Mouse (Mus musculus) hindbrain, embryonic 15.5 days (tissue): ENCODE measurements around the gene Gm6525. TPM values are rescaled to one million over a fixed set of nuclear protein-coding genes. Genes with fewer than 3 reads are reported as not detected.

ENCODE experiments used
- ATAC-seq: fragments of 200-750 bp; cut with Nextera tagmentation; 2 replicates; pipeline ENCODE4 v1.8.0; 2017; ENCODE audit warnings: low read depth, moderate number of reproducible peaks, moderate TSS enrichment; ENCODE audit not compliant: low FRiP score
- H3K27ac ChIP-seq: fragments of 300-500 bp; sonication (generic); replicated peaks from 2 replicates; pipeline ENCODE4 v1.5.1; 2015; ENCODE audit warnings: mild to moderate bottlenecking, inconsistent platforms
- H3K27me3 ChIP-seq: fragments of 300-500 bp; sonication (generic); 2 replicates; pipeline ENCODE4 v1.6.1; 2015; ENCODE audit warnings: control low read depth, inconsistent platforms
- H3K36me3 ChIP-seq: fragments of 300-500 bp; sonication (generic); 2 replicates; pipeline ENCODE4 v1.6.1; 2015; ENCODE audit warnings: control low read depth, inconsistent platforms
- H3K4me1 ChIP-seq: fragments of 300-500 bp; sonication (generic); replicated peaks from 2 replicates; pipeline ENCODE4 v1.6.1; 2015; ENCODE audit warnings: control low read depth, inconsistent platforms
- H3K4me2 ChIP-seq: fragments of 300-500 bp; sonication (generic); 2 replicates; pipeline ENCODE4 v1.6.1; 2015; ENCODE audit warnings: moderate library complexity, mild to moderate bottlenecking, inconsistent platforms
- H3K4me3 ChIP-seq: fragments of 300-500 bp; sonication (generic); 2 replicates; pipeline ENCODE4 v1.5.1; 2015; ENCODE audit warnings: mild to moderate bottlenecking, inconsistent platforms
- H3K9ac ChIP-seq: fragments of 300-500 bp; sonication (generic); 2 replicates; pipeline ENCODE4 v1.6.1; 2015; ENCODE audit warnings: inconsistent platforms
- H3K9me3 ChIP-seq: fragments of 300-500 bp; sonication (generic); 2 replicates; pipeline ENCODE4 v1.6.1; 2016; ENCODE audit warnings: control low read depth, inconsistent platforms
- WGBS: fragments of 180-500 bp; shearing (Covaris S2); methylation state at CpG from one replicate; pipeline ENCODE4 v1.1.7; 2015; 5-methylcytosine and 5-hydroxymethylcytosine counted together
- polyA plus RNA-seq: library from polyadenylated mRNA; unstranded; fragments of >200 nt; fragmentation: Nextera tagmentation; extraction: Ambion mirVana; gene quantifications from 2 replicates; pipeline ENCODE4 v1.2.1, GENCODE M21; 2015

The Gm6525 gene
- polyA plus RNA-seq, 1 experiment from 2014 or later: 2.3 TPM

- Histone ChIP-seq H3K4me1 (peaks cover 12% of the 10 kb centered on the region), H3K27ac (no peak overlapping the region), H3K9ac (no peak overlapping the region), H3K4me3 (no peak overlapping the region), H3K9me3 (no peaks in the 10 kb centered on the region), H3K36me3 (peaks cover 13% of the 10 kb centered on the region), H3K4me2 (peak overlapping the region; percentile 89), H3K27me3 (no peaks in the 10 kb centered on the region)
- ATAC-seq: no peak
- WGBS: 16% methylated on average over 12 of the region's 12 CpGs
These were observed 19.2 kb upstream of the Gm6525 start for GRCm38 (mm10) chr3:84154721-84155141.

- Histone ChIP-seq H3K27ac (no peak overlapping the region), H3K9me3 (no peaks in the 10 kb centered on the region), H3K4me3 (peak overlapping the region; percentile 48), H3K9ac (peak overlapping the region; percentile 50), H3K27me3 (no peaks in the 10 kb centered on the region), H3K36me3 (peaks cover 17% of the 10 kb centered on the region), H3K4me1 (peaks cover 12% of the 10 kb centered on the region), H3K4me2 (peak overlapping the region; percentile 89)
- WGBS: under 1% methylated on average over 27 of the region's 27 CpGs
- ATAC-seq: peak; percentile 55; the same call in 1 of the 2 replicates
These were observed 18.8 kb upstream of the Gm6525 start for GRCm38 (mm10) chr3:84155146-84155545.

- Histone ChIP-seq H3K4me1 (peaks cover 12% of the 10 kb centered on the region), H3K36me3 (peaks cover 21% of the 10 kb centered on the region), H3K9ac (peak within 1 kb of the TSS; percentile 50), H3K4me3 (peak within 1 kb of the TSS; percentile 48), H3K27me3 (no peaks in the 10 kb centered on the region), H3K4me2 (peak within 1 kb of the TSS; percentile 89), H3K9me3 (no peaks in the 10 kb centered on the region), H3K27ac (no peak within 1 kb of the TSS)
- 0% methylated on average over 29 of the region's 29 CpGs for whole genome bisulfite sequencing
- ATAC-seq: peak; percentile 96
These were observed 18.3 kb upstream of the Gm6525 start, which contains the start of gene Mnd1 for GRCm38 (mm10) chr3:84155558-84156006. Gene Mnd1, minus strand, starts transcription at chr3:84155786.

DNA sequence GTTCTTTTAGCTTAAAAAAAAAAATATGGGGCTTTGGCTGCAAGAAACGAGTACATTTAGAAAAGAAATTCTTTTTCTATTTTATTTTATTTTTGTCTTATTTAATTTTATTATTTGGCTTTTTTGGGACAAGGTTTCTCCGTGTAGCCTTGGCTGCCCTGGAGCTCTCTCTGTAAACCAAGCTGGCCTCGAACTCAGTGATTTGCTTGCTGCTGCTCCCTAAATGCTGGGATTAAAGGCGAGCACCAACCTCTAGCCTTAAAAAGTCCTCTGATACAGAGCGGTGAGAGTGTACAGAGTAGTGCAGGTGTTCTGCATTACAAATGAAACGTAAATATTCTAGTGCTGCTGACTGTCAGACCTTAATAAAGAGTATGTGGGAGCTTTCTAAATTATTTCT, 17.8 kb upstream of the Gm6525 start:
- ATAC-seq: no peak
- peaks cover 12% of the 10 kb centered on the region for H3K4me1 ChIP-seq
- peak overlapping the region; percentile 48 for H3K4me3 ChIP-seq
- H3K4me2 ChIP-seq: peak overlapping the region; percentile 89
- no peaks in the 10 kb centered on the region for H3K9me3 ChIP-seq
- no peak overlapping the region for H3K27ac ChIP-seq
- H3K9ac ChIP-seq: no peak overlapping the region
- peaks cover 24% of the 10 kb centered on the region for H3K36me3 ChIP-seq
- WGBS: 53% methylated on average over 6 of the region's 6 CpGs
- no peaks in the 10 kb centered on the region for H3K27me3 ChIP-seq

GRCm38 (mm10) chr3:84157011-84157410, 16.9 kb upstream of the Gm6525 start:
- Histone ChIP-seq H3K27me3 (no peaks in the 10 kb centered on the region), H3K4me2 (no peak overlapping the region), H3K9ac (no peak overlapping the region), H3K36me3 (peaks cover 30% of the 10 kb centered on the region), H3K4me1 (peaks cover 12% of the 10 kb centered on the region), H3K4me3 (no peak overlapping the region), H3K27ac (no peak overlapping the region), H3K9me3 (no peaks in the 10 kb centered on the region)
- ATAC-seq: no peak
- 50% methylated on average over 4 of the region's 4 CpGs for WGBS

GRCm38 (mm10) chr3:84157559-84158350, 16.1 kb upstream of the Gm6525 start:
- ATAC-seq: no peak
- no peak overlapping the region for H3K9ac ChIP-seq
- H3K36me3 ChIP-seq: peaks cover 30% of the 10 kb centered on the region
- no peak overlapping the region for H3K27ac ChIP-seq
- WGBS: 87% methylated on average over 4 of the region's 4 CpGs
- H3K4me3 ChIP-seq: no peak overlapping the region
- H3K27me3 ChIP-seq: no peaks in the 10 kb centered on the region
- peaks cover 12% of the 10 kb centered on the region for H3K4me1 ChIP-seq
- no peak overlapping the region for H3K4me2 ChIP-seq
- H3K9me3 ChIP-seq: no peaks in the 10 kb centered on the region

GRCm38 (mm10) chr3:84165391-84165790, 8.5 kb upstream of the Gm6525 start:
- Histone ChIP-seq H3K27ac (no peak overlapping the region), H3K4me2 (no peak overlapping the region), H3K4me3 (no peak overlapping the region), H3K4me1 (no peaks in the 10 kb centered on the region), H3K9me3 (no peaks in the 10 kb centered on the region), H3K36me3 (peaks cover 66% of the 10 kb centered on the region), H3K27me3 (no peaks in the 10 kb centered on the region), H3K9ac (no peak overlapping the region)
- WGBS: 100% methylated on average over 3 of the region's 3 CpGs
- no peak for ATAC-seq

DNA sequence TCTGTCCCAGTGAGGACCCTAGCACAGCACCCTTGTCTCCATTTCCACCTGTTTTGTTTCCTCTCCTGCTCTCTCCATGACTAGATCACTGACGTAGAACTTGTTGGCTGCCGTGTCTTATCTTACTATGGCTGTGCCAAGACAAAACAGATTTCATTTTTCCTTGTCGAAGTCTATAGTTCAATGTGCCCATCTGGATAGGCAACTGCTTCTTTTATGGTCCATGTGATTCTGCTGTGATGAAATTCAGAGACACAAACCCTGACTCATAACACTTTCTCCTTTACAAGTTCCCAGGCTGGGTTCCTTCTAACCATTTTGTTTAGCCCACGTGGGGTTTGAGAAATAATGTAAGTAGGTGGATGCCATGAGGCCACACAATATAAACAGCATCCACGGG, 7.8 kb upstream of the Gm6525 start:
- 93% methylated on average over 5 of the region's 5 CpGs for WGBS
- H3K36me3 ChIP-seq: peaks cover 66% of the 10 kb centered on the region

DNA sequence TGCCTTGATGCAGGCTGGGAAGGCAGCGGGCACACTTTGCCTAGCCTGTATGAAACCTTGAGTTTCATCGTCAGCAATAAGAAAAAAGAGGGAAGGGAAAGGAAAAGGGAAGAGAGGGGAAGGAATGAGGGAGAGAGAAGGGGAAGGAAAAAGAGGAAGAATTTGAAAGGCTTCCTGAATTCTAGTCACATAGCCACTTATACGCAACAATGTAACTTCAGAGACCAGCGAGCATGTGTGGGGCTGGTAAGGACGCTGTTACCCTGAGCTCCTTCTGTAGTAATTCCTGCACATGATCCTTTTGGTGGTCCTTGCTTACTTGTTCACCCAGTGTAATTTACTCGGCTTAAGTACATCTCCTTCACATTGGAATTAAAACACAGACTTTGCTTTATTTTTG, 5.0 kb upstream of the Gm6525 start:
- WGBS: 87% methylated on average over 6 of the region's 6 CpGs
- no peaks in the 10 kb centered on the region for H3K4me1 ChIP-seq
- ATAC-seq: no peak
- no peaks in the 10 kb centered on the region for H3K27me3 ChIP-seq
- no peak overlapping the region for H3K4me3 ChIP-seq
- H3K36me3 ChIP-seq: peaks cover 74% of the 10 kb centered on the region
- H3K4me2 ChIP-seq: no peak overlapping the region
- no peak overlapping the region for H3K27ac ChIP-seq
- no peaks in the 10 kb centered on the region for H3K9me3 ChIP-seq
- H3K9ac ChIP-seq: no peak overlapping the region

More for the DNA sequence above, 7.8 kb upstream of the Gm6525 start:
- H3K4me3 ChIP-seq: no peak overlapping the region
- no peaks in the 10 kb centered on the region for H3K4me1 ChIP-seq
- H3K4me2 ChIP-seq: no peak overlapping the region
- no peak for ATAC-seq
- no peak overlapping the region for H3K27ac ChIP-seq
- H3K9me3 ChIP-seq: no peaks in the 10 kb centered on the region
- H3K27me3 ChIP-seq: no peaks in the 10 kb centered on the region
- H3K9ac ChIP-seq: no peak overlapping the region

- WGBS: 71% methylated on average over 8 of the region's 8 CpGs
- no peak for ATAC-seq
- Histone ChIP-seq H3K36me3 (peaks cover 71% of the 10 kb centered on the region), H3K27ac (no peak overlapping the region), H3K9ac (no peak overlapping the region), H3K27me3 (no peaks in the 10 kb centered on the region), H3K4me2 (no peak overlapping the region), H3K9me3 (no peaks in the 10 kb centered on the region), H3K4me3 (no peak overlapping the region), H3K4me1 (no peaks in the 10 kb centered on the region)
These were observed 4.4 kb upstream of the Gm6525 start for GRCm38 (mm10) chr3:84169393-84170005.

DNA sequence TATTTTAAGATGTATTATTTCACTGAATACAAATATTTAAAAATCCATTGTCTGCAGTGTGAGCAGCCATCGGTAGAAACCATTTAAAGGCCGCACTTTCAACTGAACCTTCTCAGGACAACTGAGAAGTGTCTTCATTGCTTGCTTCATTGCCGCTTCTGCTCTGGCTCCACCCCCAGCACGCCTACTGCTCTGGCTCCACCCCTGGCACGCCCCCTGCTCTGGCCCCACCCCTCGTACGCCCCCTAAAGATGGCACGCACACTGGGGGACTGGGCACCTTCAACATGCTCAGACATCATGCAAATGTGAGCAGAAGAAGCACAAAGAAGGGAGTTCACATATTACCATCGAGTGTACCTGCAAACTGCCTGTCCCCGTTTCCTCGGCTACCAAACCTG, 1.5 kb upstream of the Gm6525 start:
- Histone ChIP-seq H3K4me2 (no peak overlapping the region), H3K9me3 (no peaks in the 10 kb centered on the region), H3K27me3 (no peaks in the 10 kb centered on the region), H3K27ac (peak overlapping the region; percentile 22; the same call in 1 of the 2 replicates), H3K4me3 (no peak overlapping the region), H3K4me1 (no peaks in the 10 kb centered on the region), H3K9ac (no peak overlapping the region), H3K36me3 (peaks cover 50% of the 10 kb centered on the region)
- 53% methylated on average over 11 of the region's 11 CpGs for WGBS
- peak; percentile 42; the same call in 1 of the 2 replicates for ATAC-seq
